Mouse (Mus musculus) heart, postnatal 4 days (tissue): ENCODE results near the gene Nudcd3. TPM values are rescaled to one million over a fixed set of nuclear protein-coding genes. Genes with fewer than 3 reads are reported as not detected.

ENCODE experiments used
- DNase-seq: peaks from one replicate; pipeline ENCODE4 v3.0.0; 2021
- total RNA-seq, 2 experiments: library from RNA; stranded (reverse); gene quantifications; 2 replicates each; pipeline ENCODE4 v1.2.3; 2021

The Nudcd3 gene
- total RNA-seq, 2 experiments from 2014 or later: 64.2 to 66.8 TPM

- no peak for DNase-seq
These were observed 138.3 kb downstream of the Nudcd3 start for GRCm38 (mm10) chr11:6061891-6062290.

- DNase-seq: no peak
These were observed 141.1 kb downstream of the Nudcd3 start for GRCm38 (mm10) chr11:6059162-6059561.

Other genes with a start within 250 kb of the Nudcd3 start
- 10 to 100 TPM; 92.8 to 94.5 TPM for gene Ykt6, start 244.7 kb downstream of the Nudcd3 start, total RNA-seq
- 1 to 10 TPM; 8.7 to 8.8 TPM for gene Camk2b, start 134.1 kb downstream of the Nudcd3 start, total RNA-seq
- under 1 TPM in 1 of 2 experiments, not detected in 1; 0.20 TPM for gene A730071L15Rik, start 386 bp downstream of the Nudcd3 start, total RNA-seq
- gene Npc1l1, start 29.7 kb upstream of the Nudcd3 start, total RNA-seq: under 1 TPM in 1 of 2 experiments, not detected in 1; 0.07 TPM
- gene Ddx56, start 67.4 kb upstream of the Nudcd3 start, total RNA-seq: 10 to 100 TPM; 37.5 to 38.2 TPM
- gene Tmed4, start 74.5 kb upstream of the Nudcd3 start, total RNA-seq: 10 to 100 TPM; 62.9 to 68.5 TPM
- 100 to 1,000 TPM; 874 to 885 TPM for gene Ogdh, start 91.2 kb upstream of the Nudcd3 start, total RNA-seq
- 10 to 100 TPM; 46.8 to 49.1 TPM for gene Zmiz2, start 188.7 kb upstream of the Nudcd3 start, total RNA-seq
- 1,000 to 10,000 TPM; 1,521 to 1,568 TPM for gene Ppia, start 215.0 kb upstream of the Nudcd3 start, total RNA-seq
- gene H2afv, start 244.0 kb upstream of the Nudcd3 start, total RNA-seq: 100 to 1,000 TPM; 125 to 126 TPM